Mouse (Mus musculus): ENCODE measurements around the gene Sgsm1. TPM values are rescaled to one million over a fixed set of nuclear protein-coding genes. Genes with fewer than 3 reads are reported as not detected.

Gene Sgsm1
- polyA plus RNA-seq (2014; fragmentation: Nextera tagmentation; extraction: Ambion mirVana) = 0.57 and 1.0 TPM in 2 replicates

DNA sequence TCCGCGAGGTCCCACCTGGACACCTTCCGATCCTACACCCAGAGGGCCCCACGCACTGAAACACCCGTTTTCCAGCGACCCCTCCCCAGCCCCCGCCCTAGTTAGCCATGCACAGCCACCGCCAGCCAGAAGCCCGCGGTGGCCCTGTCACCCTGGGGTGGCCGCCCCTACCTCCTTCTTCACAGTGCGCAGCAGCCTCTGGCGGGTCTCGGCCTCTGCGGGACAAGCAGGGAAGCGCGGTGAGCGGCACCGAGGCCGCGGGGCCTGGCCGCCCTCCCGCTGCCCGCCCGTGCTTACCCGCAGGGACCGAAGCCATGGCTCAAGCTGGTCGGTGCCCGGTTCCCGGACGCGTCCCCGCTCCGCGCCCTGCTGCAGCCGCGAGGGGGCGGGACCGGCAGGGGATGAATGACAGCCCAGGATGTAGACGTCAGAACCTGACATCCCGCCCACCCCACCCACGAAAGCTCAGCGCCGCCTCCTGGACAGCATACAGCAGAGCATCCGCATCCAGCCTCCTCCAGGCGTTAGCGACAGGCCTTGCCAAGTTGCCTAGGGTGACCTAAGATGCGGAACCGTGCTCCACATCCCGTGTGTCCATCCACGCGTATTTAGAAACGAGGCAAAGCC lies at the start of gene Sgsm1:
TSS of gene Sgsm1 (minus strand) at position 410 of the 627 bp plus-strand sequence.
- peak within 1 kb of the TSS; percentile 72 for H3K4me2 ChIP-seq (ENCODE audit: low read length)
- peak within 1 kb of the TSS; percentile 56 for H3K9ac ChIP-seq (ENCODE audit: low read length)
- H3K27me3 ChIP-seq (ENCODE audit: control insufficient read depth, insufficient read depth, low read length) = peaks cover 68% of the 10 kb centered on the region
- H3K4me3 ChIP-seq (ENCODE audit: control insufficient read depth in 1 of 2, insufficient read depth in 1 of 2, low read depth in 1 of 2, low read length in 2 of 2) = peak within 1 kb of the TSS; percentile 43 to 59
- H3K4me1 ChIP-seq (ENCODE audit: control insufficient read depth in 2 of 2, insufficient read depth in 2 of 2, low read length in 2 of 2) = peaks cover 4 to 6% of the 10 kb centered on the region in 2 experiments; a peak in 2 of 4 replicates
- WGBS = 3% methylated on average over 49 of the region's 53 CpGs
- peaks cover 6% of the 10 kb centered on the region for H3K9me3 ChIP-seq (ENCODE audit: control insufficient read depth, low read length)
- ATAC-seq (ENCODE audit: insufficient number of reproducible peaks, insufficient read depth, low FRiP score, low read depth) = 0 out of 2 replicates have a peak, but pooled peaks have one; percentile 51
- H3K27ac ChIP-seq (replicated peaks in 1 of 2; ENCODE audit: control insufficient read depth in 1 of 2, insufficient read depth in 1 of 2, low read depth in 2 of 2, low read length in 2 of 2) = no peak within 1 kb of the TSS
- H3K36me3 ChIP-seq (ENCODE audit: control insufficient read depth, insufficient read depth, low read length) = no peaks in the 10 kb centered on the region

DNA sequence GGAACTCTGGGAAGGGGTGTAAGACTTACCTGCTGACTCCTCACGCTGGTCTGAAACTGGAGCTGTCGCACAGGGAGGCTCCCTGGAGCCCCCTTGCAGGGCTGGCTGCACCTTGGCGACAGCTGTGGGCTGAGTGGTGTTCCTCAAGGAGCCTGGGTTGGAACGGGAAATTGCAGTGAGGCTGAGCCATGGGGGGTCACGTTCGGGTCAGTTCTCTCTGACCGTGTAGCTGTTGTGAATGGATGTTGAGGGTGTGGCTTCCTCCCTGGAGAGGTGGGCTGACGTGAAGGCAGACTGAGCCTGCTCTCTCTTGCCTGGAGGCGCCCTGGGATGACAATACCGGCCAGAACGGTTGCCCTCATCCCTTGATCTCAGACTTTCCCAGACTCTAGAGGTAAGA lies 48.2 kb upstream of the Sgsm1 start:
- ATAC-seq (ENCODE audit: insufficient number of reproducible peaks, insufficient read depth, low FRiP score, low read depth) = no peak
- H3K9ac ChIP-seq (ENCODE audit: low read length) = no peak overlapping the region
- no peaks in the 10 kb centered on the region for H3K36me3 ChIP-seq (ENCODE audit: control insufficient read depth, insufficient read depth, low read length)
- 5% methylated on average over 11 of the region's 11 CpGs for WGBS
- H3K4me2 ChIP-seq (ENCODE audit: low read length) = no peak overlapping the region
- no peaks in the 10 kb centered on the region for H3K4me1 ChIP-seq (ENCODE audit: control insufficient read depth in 2 of 2, insufficient read depth in 2 of 2, low read length in 2 of 2)
- no peaks in the 10 kb centered on the region for H3K9me3 ChIP-seq (ENCODE audit: control insufficient read depth, low read length)
- no peak overlapping the region for H3K4me3 ChIP-seq (ENCODE audit: control insufficient read depth in 1 of 2, insufficient read depth in 1 of 2, low read depth in 1 of 2, low read length in 2 of 2)
- H3K27ac ChIP-seq (replicated peaks in 1 of 2; ENCODE audit: control insufficient read depth in 1 of 2, insufficient read depth in 1 of 2, low read depth in 2 of 2, low read length in 2 of 2) = no peak overlapping the region
- peaks cover 36% of the 10 kb centered on the region for H3K27me3 ChIP-seq (ENCODE audit: control insufficient read depth, insufficient read depth, low read length)

DNA sequence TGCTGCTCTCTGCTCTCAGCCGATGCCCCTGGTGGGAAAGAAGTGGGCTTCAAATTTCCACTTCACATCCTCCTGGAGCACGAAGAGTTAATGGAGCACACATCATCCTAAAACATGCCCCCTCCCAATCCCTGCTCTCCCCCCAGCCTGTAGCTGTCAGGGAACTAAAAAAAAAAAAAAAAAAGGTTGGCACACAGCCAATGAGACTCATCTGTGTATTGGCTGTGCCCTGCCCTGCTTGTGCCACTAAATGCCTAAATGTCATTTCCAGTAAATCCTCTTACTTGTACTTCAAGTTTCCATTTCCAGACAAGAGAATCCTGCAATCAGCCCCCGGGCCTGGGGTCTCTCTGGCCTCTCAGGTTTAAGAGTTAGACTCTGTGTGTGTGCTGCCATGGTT lies 47.1 kb upstream of the Sgsm1 start:
- WGBS = 63% methylated on average over 3 of the region's 3 CpGs

DNA sequence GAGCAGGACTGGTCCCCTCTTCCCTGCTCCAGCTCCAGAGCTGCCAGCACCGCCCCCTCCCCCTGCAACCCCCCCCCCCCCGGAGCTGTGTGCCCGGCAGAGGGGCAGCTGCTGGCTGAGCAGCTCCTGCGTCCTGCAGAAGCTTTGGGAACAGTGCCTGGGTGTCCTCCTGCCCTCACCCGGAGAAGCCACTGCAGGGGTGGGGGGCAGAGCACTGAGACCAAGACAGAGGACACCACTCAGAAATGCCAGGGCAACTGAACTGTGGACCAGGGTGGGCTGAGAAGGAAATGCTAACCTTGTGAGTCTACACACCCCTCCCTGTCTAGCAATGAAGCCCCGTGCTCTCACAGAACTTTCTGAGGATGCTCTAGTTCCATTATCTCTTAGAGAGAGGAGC lies 46.6 kb upstream of the Sgsm1 start, which contains the start of gene Aym1:
TSS of gene Aym1 (plus strand) at position 109 of the 400 bp plus-strand sequence.
- H3K4me3 ChIP-seq (ENCODE audit: control insufficient read depth in 1 of 2, insufficient read depth in 1 of 2, low read depth in 1 of 2, low read length in 2 of 2) = no peak within 1 kb of the TSS
- no peaks in the 10 kb centered on the region for H3K9me3 ChIP-seq (ENCODE audit: control insufficient read depth, low read length)
- H3K4me1 ChIP-seq (ENCODE audit: control insufficient read depth in 2 of 2, insufficient read depth in 2 of 2, low read length in 2 of 2) = no peaks in the 10 kb centered on the region
- no peaks in the 10 kb centered on the region for H3K36me3 ChIP-seq (ENCODE audit: control insufficient read depth, insufficient read depth, low read length)
- H3K27me3 ChIP-seq (ENCODE audit: control insufficient read depth, insufficient read depth, low read length) = peaks cover 42% of the 10 kb centered on the region
- no peak within 1 kb of the TSS for H3K27ac ChIP-seq (replicated peaks in 1 of 2; ENCODE audit: control insufficient read depth in 1 of 2, insufficient read depth in 1 of 2, low read depth in 2 of 2, low read length in 2 of 2)
- no peak within 1 kb of the TSS for H3K4me2 ChIP-seq (ENCODE audit: low read length)
- H3K9ac ChIP-seq (ENCODE audit: low read length) = no peak within 1 kb of the TSS
- WGBS = 64% methylated on average over 3 of the region's 6 CpGs
- ATAC-seq (ENCODE audit: insufficient number of reproducible peaks, insufficient read depth, low FRiP score, low read depth) = no peak

More for the DNA sequence above, 47.1 kb upstream of the Sgsm1 start:
- Histone ChIP-seq H3K27ac (replicated peaks in 1 of 2; ENCODE audit: control insufficient read depth in 1 of 2, insufficient read depth in 1 of 2, low read depth in 2 of 2, low read length in 2 of 2) (no peak overlapping the region), H3K9me3 (ENCODE audit: control insufficient read depth, low read length) (no peaks in the 10 kb centered on the region), H3K36me3 (ENCODE audit: control insufficient read depth, insufficient read depth, low read length) (no peaks in the 10 kb centered on the region), H3K4me3 (ENCODE audit: control insufficient read depth in 1 of 2, insufficient read depth in 1 of 2, low read depth in 1 of 2, low read length in 2 of 2) (no peak overlapping the region), H3K27me3 (ENCODE audit: control insufficient read depth, insufficient read depth, low read length) (peaks cover 39% of the 10 kb centered on the region), H3K9ac (ENCODE audit: low read length) (no peak overlapping the region), H3K4me1 (ENCODE audit: control insufficient read depth in 2 of 2, insufficient read depth in 2 of 2, low read length in 2 of 2) (no peaks in the 10 kb centered on the region), H3K4me2 (ENCODE audit: low read length) (no peak overlapping the region)
- ATAC-seq (ENCODE audit: insufficient number of reproducible peaks, insufficient read depth, low FRiP score, low read depth) = no peak

DNA sequence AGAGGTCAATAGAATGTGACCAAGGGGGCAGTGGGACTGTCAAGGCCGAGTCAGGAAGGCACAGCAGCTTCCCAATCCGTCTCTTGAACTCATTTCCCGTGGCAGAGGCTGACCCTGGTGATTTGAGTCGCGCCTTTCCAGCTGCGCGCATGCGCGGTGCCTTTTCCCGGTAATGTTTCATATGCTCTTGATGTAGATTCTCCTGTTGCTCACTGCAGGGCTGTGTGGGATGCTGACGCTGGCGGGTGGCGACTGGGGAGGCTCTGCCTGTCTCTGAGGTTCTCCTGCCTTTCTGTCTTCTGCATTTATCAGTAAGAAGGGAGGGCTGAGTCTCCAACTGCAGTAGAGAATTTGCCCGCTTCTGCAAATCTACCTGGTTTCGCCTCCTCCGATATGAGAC lies 43.7 kb upstream of the Sgsm1 start:
- 35% methylated on average over 16 of the region's 16 CpGs for WGBS
- Histone ChIP-seq H3K27ac (replicated peaks in 1 of 2; ENCODE audit: control insufficient read depth in 1 of 2, insufficient read depth in 1 of 2, low read depth in 2 of 2, low read length in 2 of 2) (no peak overlapping the region), H3K36me3 (ENCODE audit: control insufficient read depth, insufficient read depth, low read length) (no peaks in the 10 kb centered on the region), H3K9me3 (ENCODE audit: control insufficient read depth, low read length) (no peaks in the 10 kb centered on the region), H3K27me3 (ENCODE audit: control insufficient read depth, insufficient read depth, low read length) (peaks cover 58% of the 10 kb centered on the region), H3K4me1 (ENCODE audit: control insufficient read depth in 2 of 2, insufficient read depth in 2 of 2, low read length in 2 of 2) (no peaks in the 10 kb centered on the region), H3K4me3 (ENCODE audit: control insufficient read depth in 1 of 2, insufficient read depth in 1 of 2, low read depth in 1 of 2, low read length in 2 of 2) (no peak overlapping the region), H3K4me2 (ENCODE audit: low read length) (no peak overlapping the region), H3K9ac (ENCODE audit: low read length) (no peak overlapping the region)
- no peak for ATAC-seq (ENCODE audit: insufficient number of reproducible peaks, insufficient read depth, low FRiP score, low read depth)

DNA sequence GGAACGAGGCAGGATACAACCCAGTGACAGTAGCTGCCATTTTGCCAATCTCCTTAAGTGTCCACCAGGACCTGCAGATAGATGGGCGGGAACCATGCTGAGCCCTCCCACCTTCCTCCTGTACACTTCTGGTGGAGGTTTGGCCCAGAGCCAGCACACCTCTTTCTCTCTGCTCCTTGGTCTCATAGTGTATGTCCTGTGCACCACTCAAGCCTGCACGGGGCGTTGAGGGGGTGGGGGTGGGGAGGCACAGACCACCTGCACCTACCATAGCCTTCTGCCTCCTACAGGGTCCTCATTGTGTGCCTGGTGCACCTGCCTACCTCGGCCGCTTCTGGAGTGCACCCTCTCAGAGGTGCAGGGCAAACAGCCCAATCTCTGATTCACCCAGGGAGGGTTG lies 42.0 kb upstream of the Sgsm1 start:
- H3K4me1 ChIP-seq (ENCODE audit: control insufficient read depth in 2 of 2, insufficient read depth in 2 of 2, low read length in 2 of 2) = no peaks in the 10 kb centered on the region
- no peak overlapping the region for H3K4me2 ChIP-seq (ENCODE audit: low read length)
- ATAC-seq (ENCODE audit: insufficient number of reproducible peaks, insufficient read depth, low FRiP score, low read depth) = no peak
- H3K9me3 ChIP-seq (ENCODE audit: control insufficient read depth, low read length) = no peaks in the 10 kb centered on the region
- H3K27ac ChIP-seq (replicated peaks in 1 of 2; ENCODE audit: control insufficient read depth in 1 of 2, insufficient read depth in 1 of 2, low read depth in 2 of 2, low read length in 2 of 2) = no peak overlapping the region
- H3K36me3 ChIP-seq (ENCODE audit: control insufficient read depth, insufficient read depth, low read length) = no peaks in the 10 kb centered on the region
- H3K4me3 ChIP-seq (ENCODE audit: control insufficient read depth in 1 of 2, insufficient read depth in 1 of 2, low read depth in 1 of 2, low read length in 2 of 2) = no peak overlapping the region
- H3K9ac ChIP-seq (ENCODE audit: low read length) = no peak overlapping the region
- peaks cover 66% of the 10 kb centered on the region for H3K27me3 ChIP-seq (ENCODE audit: control insufficient read depth, insufficient read depth, low read length)
- 63% methylated on average over 6 of the region's 6 CpGs for WGBS

GRCm38 (mm10) chr5:113351768-113352167 lies 41.2 kb upstream of the Sgsm1 start:
- Histone ChIP-seq H3K27ac (replicated peaks in 1 of 2; ENCODE audit: control insufficient read depth in 1 of 2, insufficient read depth in 1 of 2, low read depth in 2 of 2, low read length in 2 of 2) (no peak overlapping the region), H3K4me1 (ENCODE audit: control insufficient read depth in 2 of 2, insufficient read depth in 2 of 2, low read length in 2 of 2) (no peaks in the 10 kb centered on the region), H3K36me3 (ENCODE audit: control insufficient read depth, insufficient read depth, low read length) (no peaks in the 10 kb centered on the region), H3K9me3 (ENCODE audit: control insufficient read depth, low read length) (no peaks in the 10 kb centered on the region), H3K9ac (ENCODE audit: low read length) (no peak overlapping the region), H3K4me2 (ENCODE audit: low read length) (no peak overlapping the region), H3K27me3 (ENCODE audit: control insufficient read depth, insufficient read depth, low read length) (peaks cover 75% of the 10 kb centered on the region), H3K4me3 (ENCODE audit: control insufficient read depth in 1 of 2, insufficient read depth in 1 of 2, low read depth in 1 of 2, low read length in 2 of 2) (no peak overlapping the region)
- WGBS = 76% methylated on average over 3 of the region's 3 CpGs
- no peak for ATAC-seq (ENCODE audit: insufficient number of reproducible peaks, insufficient read depth, low FRiP score, low read depth)

DNA sequence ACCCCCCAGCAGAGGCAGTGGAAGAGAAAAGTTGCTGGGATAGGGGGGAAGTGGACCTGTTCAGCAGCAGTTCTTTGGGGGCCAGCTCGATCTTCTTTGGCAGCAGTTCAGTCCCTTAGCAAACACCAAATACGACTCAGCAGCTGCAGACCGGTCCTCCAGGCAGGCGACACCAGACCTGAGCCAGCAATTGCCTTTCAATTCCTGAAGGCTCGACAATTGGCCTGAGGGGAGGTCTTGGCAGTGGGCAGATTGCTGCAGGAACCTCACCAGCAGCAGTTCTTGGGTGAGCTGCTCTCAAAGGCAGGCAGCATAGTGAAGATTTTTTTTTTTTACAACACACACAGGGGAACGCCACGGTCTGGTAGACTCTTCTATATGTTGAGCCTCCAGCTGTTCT lies 39.2 kb upstream of the Sgsm1 start:
- 34% methylated on average over 7 of the region's 7 CpGs for WGBS
- no peak overlapping the region for H3K4me3 ChIP-seq (ENCODE audit: control insufficient read depth in 1 of 2, insufficient read depth in 1 of 2, low read depth in 1 of 2, low read length in 2 of 2)
- no peak overlapping the region for H3K27ac ChIP-seq (replicated peaks in 1 of 2; ENCODE audit: control insufficient read depth in 1 of 2, insufficient read depth in 1 of 2, low read depth in 2 of 2, low read length in 2 of 2)
- ATAC-seq (ENCODE audit: insufficient number of reproducible peaks, insufficient read depth, low FRiP score, low read depth) = no peak
- H3K36me3 ChIP-seq (ENCODE audit: control insufficient read depth, insufficient read depth, low read length) = no peaks in the 10 kb centered on the region
- no peak overlapping the region for H3K4me2 ChIP-seq (ENCODE audit: low read length)
- H3K9me3 ChIP-seq (ENCODE audit: control insufficient read depth, low read length) = no peaks in the 10 kb centered on the region
- H3K27me3 ChIP-seq (ENCODE audit: control insufficient read depth, insufficient read depth, low read length) = peaks cover 95% of the 10 kb centered on the region
- H3K4me1 ChIP-seq (ENCODE audit: control insufficient read depth in 2 of 2, insufficient read depth in 2 of 2, low read length in 2 of 2) = no peaks in the 10 kb centered on the region
- H3K9ac ChIP-seq (ENCODE audit: low read length) = no peak overlapping the region
